Mouse (Mus musculus): ENCODE data around the gene 1700034J05Rik. TPM values are rescaled to one million over a fixed set of nuclear protein-coding genes. Genes with fewer than 3 reads are reported as not detected.

1700034J05Rik gene
- 0.05 and 0.08 TPM in 2 replicates for polyA plus RNA-seq (2015; fragmentation: Nextera tagmentation; extraction: Ambion mirVana)

- WGBS, result 88% methylated on average over 1 of the region's 1 CpGs
- no peak within 1 kb of the TSS for H3K4me3 ChIP-seq
- H3K4me2 ChIP-seq, result no peak within 1 kb of the TSS
- no peaks in the 10 kb centered on the region for H3K36me3 ChIP-seq (ENCODE audit: poor library complexity, severe bottlenecking)
- peaks cover 19% of the 10 kb centered on the region for H3K4me1 ChIP-seq
- 0 out of 2 replicates have a peak, but pooled peaks have one; percentile 19 for ATAC-seq
- no peaks in the 10 kb centered on the region for H3K27me3 ChIP-seq
- no peak within 1 kb of the TSS for H3K27ac ChIP-seq
- no peaks in the 10 kb centered on the region for H3K9me3 ChIP-seq (replicated peaks)
- no peak within 1 kb of the TSS for H3K9ac ChIP-seq
These were observed at the start of gene 1700034J05Rik for GRCm38 (mm10) chr6:146954258-146954657. TSS of gene 1700034J05Rik (minus strand) at chr6:146954422.

GRCm38 (mm10) chr6:146999755-147000154 lies 45.5 kb upstream of the 1700034J05Rik start:
- no peaks in the 10 kb centered on the region for H3K27me3 ChIP-seq
- no peaks in the 10 kb centered on the region for H3K4me1 ChIP-seq
- H3K9ac ChIP-seq, result no peak overlapping the region
- no peaks in the 10 kb centered on the region for H3K36me3 ChIP-seq (ENCODE audit: poor library complexity, severe bottlenecking)
- no peak overlapping the region for H3K4me2 ChIP-seq
- H3K4me3 ChIP-seq, result no peak overlapping the region
- ATAC-seq, result no peak
- no peak overlapping the region for H3K27ac ChIP-seq
- H3K9me3 ChIP-seq (replicated peaks), result no peaks in the 10 kb centered on the region
- WGBS, result 78% methylated on average over 2 of the region's 2 CpGs

- WGBS, result 89% methylated on average over 9 of the region's 9 CpGs
- Histone ChIP-seq H3K4me3 (no peak overlapping the region), H3K36me3 (ENCODE audit: poor library complexity, severe bottlenecking) (no peaks in the 10 kb centered on the region), H3K27ac (no peak overlapping the region), H3K9me3 (replicated peaks) (no peaks in the 10 kb centered on the region), H3K4me2 (no peak overlapping the region), H3K4me1 (no peaks in the 10 kb centered on the region), H3K27me3 (no peaks in the 10 kb centered on the region), H3K9ac (no peak overlapping the region)
- no peak for ATAC-seq
These were observed 45.1 kb upstream of the 1700034J05Rik start for GRCm38 (mm10) chr6:146999302-146999701.

- 92% methylated on average over 4 of the region's 4 CpGs for WGBS
- Histone ChIP-seq H3K9ac (no peak overlapping the region), H3K27ac (no peak overlapping the region), H3K4me1 (no peaks in the 10 kb centered on the region), H3K4me3 (no peak overlapping the region), H3K36me3 (ENCODE audit: poor library complexity, severe bottlenecking) (no peaks in the 10 kb centered on the region), H3K9me3 (replicated peaks) (no peaks in the 10 kb centered on the region), H3K27me3 (no peaks in the 10 kb centered on the region), H3K4me2 (no peak overlapping the region)
- no peak for ATAC-seq
These were observed 44.5 kb upstream of the 1700034J05Rik start for GRCm38 (mm10) chr6:146998710-146999109.

GRCm38 (mm10) chr6:146997006-146997405 lies 42.8 kb upstream of the 1700034J05Rik start:
- 90% methylated on average over 6 of the region's 6 CpGs for WGBS
- Histone ChIP-seq H3K9me3 (replicated peaks) (no peaks in the 10 kb centered on the region), H3K36me3 (ENCODE audit: poor library complexity, severe bottlenecking) (no peaks in the 10 kb centered on the region), H3K27me3 (no peaks in the 10 kb centered on the region), H3K4me3 (no peak overlapping the region), H3K4me2 (no peak overlapping the region), H3K4me1 (no peaks in the 10 kb centered on the region), H3K9ac (no peak overlapping the region), H3K27ac (no peak overlapping the region)
- no peak for ATAC-seq

GRCm38 (mm10) chr6:146995878-146996277 lies 41.7 kb upstream of the 1700034J05Rik start:
- no peak overlapping the region for H3K9ac ChIP-seq
- no peaks in the 10 kb centered on the region for H3K27me3 ChIP-seq
- ATAC-seq, result no peak
- H3K4me3 ChIP-seq, result no peak overlapping the region
- H3K36me3 ChIP-seq (ENCODE audit: poor library complexity, severe bottlenecking), result no peaks in the 10 kb centered on the region
- no peaks in the 10 kb centered on the region for H3K4me1 ChIP-seq
- 83% methylated on average over 6 of the region's 6 CpGs for WGBS
- H3K27ac ChIP-seq, result no peak overlapping the region
- H3K9me3 ChIP-seq (replicated peaks), result no peaks in the 10 kb centered on the region
- H3K4me2 ChIP-seq, result no peak overlapping the region

GRCm38 (mm10) chr6:146995391-146995790 lies 41.2 kb upstream of the 1700034J05Rik start:
- H3K27me3 ChIP-seq, result no peaks in the 10 kb centered on the region
- no peak for ATAC-seq
- whole genome bisulfite sequencing, result 93% methylated on average over 2 of the region's 2 CpGs
- no peak overlapping the region for H3K4me2 ChIP-seq
- H3K9ac ChIP-seq, result no peak overlapping the region
- H3K4me3 ChIP-seq, result no peak overlapping the region
- H3K4me1 ChIP-seq, result no peaks in the 10 kb centered on the region
- H3K27ac ChIP-seq, result no peak overlapping the region
- no peaks in the 10 kb centered on the region for H3K9me3 ChIP-seq (replicated peaks)
- no peaks in the 10 kb centered on the region for H3K36me3 ChIP-seq (ENCODE audit: poor library complexity, severe bottlenecking)

GRCm38 (mm10) chr6:146994236-146994635 lies 40.0 kb upstream of the 1700034J05Rik start:
- Histone ChIP-seq H3K9me3 (replicated peaks) (no peaks in the 10 kb centered on the region), H3K27me3 (no peaks in the 10 kb centered on the region), H3K4me1 (no peaks in the 10 kb centered on the region), H3K27ac (no peak overlapping the region), H3K4me2 (no peak overlapping the region), H3K4me3 (no peak overlapping the region), H3K36me3 (ENCODE audit: poor library complexity, severe bottlenecking) (no peaks in the 10 kb centered on the region), H3K9ac (no peak overlapping the region)
- peak; percentile 50; the same call in 1 of the 2 replicates for ATAC-seq
- WGBS, result 38% methylated on average over 5 of the region's 5 CpGs

- no peak overlapping the region for H3K9ac ChIP-seq
- H3K4me1 ChIP-seq, result peaks cover 27% of the 10 kb centered on the region
- H3K4me3 ChIP-seq, result no peak overlapping the region
- 75% methylated on average over 3 of the region's 3 CpGs for WGBS
- no peak overlapping the region for H3K4me2 ChIP-seq
- H3K27me3 ChIP-seq, result no peaks in the 10 kb centered on the region
- no peaks in the 10 kb centered on the region for H3K36me3 ChIP-seq (ENCODE audit: poor library complexity, severe bottlenecking)
- H3K9me3 ChIP-seq (replicated peaks), result no peaks in the 10 kb centered on the region
- no peak for ATAC-seq
- no peak overlapping the region for H3K27ac ChIP-seq
These were observed 30.3 kb upstream of the 1700034J05Rik start for GRCm38 (mm10) chr6:146984569-146984968.

- peak; percentile 87 for ATAC-seq
- H3K4me2 ChIP-seq, result no peak overlapping the region
- no peaks in the 10 kb centered on the region for H3K9me3 ChIP-seq (replicated peaks)
- no peaks in the 10 kb centered on the region for H3K27me3 ChIP-seq
- peaks cover 27% of the 10 kb centered on the region for H3K4me1 ChIP-seq
- peak overlapping the region; percentile 62 for H3K27ac ChIP-seq
- H3K9ac ChIP-seq, result no peak overlapping the region
- 16% methylated on average over 1 of the region's 1 CpGs for WGBS
- H3K4me3 ChIP-seq, result no peak overlapping the region
- no peaks in the 10 kb centered on the region for H3K36me3 ChIP-seq (ENCODE audit: poor library complexity, severe bottlenecking)
These were observed 27.1 kb upstream of the 1700034J05Rik start for GRCm38 (mm10) chr6:146981249-146981835.

GRCm38 (mm10) chr6:146979953-146980352 lies 25.7 kb upstream of the 1700034J05Rik start:
- no peaks in the 10 kb centered on the region for H3K9me3 ChIP-seq (replicated peaks)
- H3K4me2 ChIP-seq, result no peak overlapping the region
- H3K27me3 ChIP-seq, result no peaks in the 10 kb centered on the region
- no peak overlapping the region for H3K9ac ChIP-seq
- H3K27ac ChIP-seq, result no peak overlapping the region
- ATAC-seq, result no peak
- H3K4me3 ChIP-seq, result no peak overlapping the region
- H3K36me3 ChIP-seq (ENCODE audit: poor library complexity, severe bottlenecking), result no peaks in the 10 kb centered on the region
- 31% methylated on average over 3 of the region's 3 CpGs for WGBS
- peaks cover 27% of the 10 kb centered on the region for H3K4me1 ChIP-seq

- WGBS, result 86% methylated on average over 1 of the region's 1 CpGs
- ATAC-seq, result no peak
- Histone ChIP-seq H3K27ac (no peak overlapping the region), H3K4me3 (no peak overlapping the region), H3K9ac (no peak overlapping the region), H3K9me3 (replicated peaks) (no peaks in the 10 kb centered on the region), H3K4me2 (no peak overlapping the region), H3K4me1 (peaks cover 27% of the 10 kb centered on the region), H3K36me3 (ENCODE audit: poor library complexity, severe bottlenecking) (no peaks in the 10 kb centered on the region), H3K27me3 (no peaks in the 10 kb centered on the region)
These were observed 25.0 kb upstream of the 1700034J05Rik start for GRCm38 (mm10) chr6:146979115-146979744.

All from forebrain, embryonic 13.5 days (tissue).